Mouse (Mus musculus) intestine, postnatal 0 days (tissue): ENCODE measurements at regions not wholly inside any gene's neighbourhood (a gene's known extent, or its start where the extent isn't known, plus 50 kb on each side); places are given as distances from the start of the nearest gene placed in this dataset.
A peak's percentile ranks its signal among the peaks of the same experiment; 100 is the strongest.

Source experiments
- ATAC-seq: fragments of 200-750 bp; cut with Nextera tagmentation; 2 replicates; pipeline ENCODE4 v1.8.0; 2017; ENCODE audit warnings: mild to moderate bottlenecking, moderate TSS enrichment, moderate library complexity
- H3K27ac ChIP-seq: fragments of 300-500 bp; sonication (generic); 2 replicates; pipeline ENCODE4 v1.5.1; 2014; ENCODE audit warnings: mild to moderate bottlenecking, low read depth, low read length, moderate library complexity
- H3K27me3 ChIP-seq: fragments of 300-500 bp; sonication (generic); replicated peaks from 2 replicates; pipeline ENCODE4 v1.6.1; 2014; ENCODE audit warnings: low read length, mixed read lengths; ENCODE audit not compliant: control insufficient read depth, insufficient read depth
- H3K36me3 ChIP-seq: fragments of 300-500 bp; sonication (generic); 2 replicates; pipeline ENCODE4 v1.6.1; 2014; ENCODE audit warnings: mild to moderate bottlenecking, moderate library complexity; ENCODE audit not compliant: control insufficient read depth, insufficient read depth
- H3K4me1 ChIP-seq: fragments of 300-500 bp; sonication (generic); replicated peaks from 2 replicates; pipeline ENCODE4 v1.6.1; 2014; ENCODE audit warnings: antibody characterized with exemption, low read length, mixed read lengths; ENCODE audit not compliant: control insufficient read depth, insufficient read depth
- H3K4me2 ChIP-seq: fragments of 300-500 bp; sonication (generic); replicated peaks from 2 replicates; pipeline ENCODE4 v1.6.1; 2014; ENCODE audit warnings: low read depth, mild to moderate bottlenecking, moderate library complexity
- H3K4me3 ChIP-seq: fragments of 300-500 bp; sonication (generic); 2 replicates; pipeline ENCODE4 v1.5.1; 2014; ENCODE audit warnings: low read depth, low read length
- H3K9ac ChIP-seq: fragments of 300-500 bp; sonication (generic); 2 replicates; pipeline ENCODE4 v1.6.1; 2014; ENCODE audit warnings: mild to moderate bottlenecking, low read depth, low read length
- H3K9me3 ChIP-seq: fragments of 300-500 bp; sonication (generic); 2 replicates; pipeline ENCODE4 v1.6.1; 2016; ENCODE audit warnings: mixed run types; ENCODE audit not compliant: control insufficient read depth
- CTCF ChIP-seq: sonication (generic); IDR thresholded peaks from 2 replicates; pipeline ENCODE4 v1.5.1; 2016; ENCODE audit warnings: low read depth, mild to moderate bottlenecking, control low read depth, antibody characterized with exemption, moderate library complexity
- WGBS: fragments of 180-500 bp; shearing (Covaris S2); extraction: QIAGEN DNeasy Blood & Tissue Kit; methylation state at CpG from one replicate; pipeline ENCODE4 v1.1.7; 2014; 5-methylcytosine and 5-hydroxymethylcytosine counted together

DNA sequence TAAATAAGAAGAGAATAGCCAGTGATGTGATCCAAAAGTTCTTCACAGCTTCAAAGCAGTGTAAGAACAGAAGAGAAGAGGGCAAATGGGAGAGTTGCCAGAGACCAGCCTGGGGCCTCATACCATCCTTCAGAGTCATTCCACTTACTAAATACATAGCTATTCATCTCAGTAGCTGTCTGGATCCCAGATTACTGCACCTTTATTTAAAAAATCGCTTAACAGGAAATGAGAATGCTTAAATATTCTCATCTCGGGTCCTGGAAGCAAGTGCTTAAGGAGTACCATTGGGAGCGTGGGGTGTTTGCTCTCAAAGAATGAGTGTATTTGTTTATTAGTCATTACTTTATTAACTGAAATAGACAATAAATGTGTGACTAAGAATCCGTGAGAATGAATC, 102.3 kb downstream of the Areg start:
- H3K27me3 ChIP-seq: no peaks in the 10 kb centered on the region
- H3K9me3 ChIP-seq: no peaks in the 10 kb centered on the region
- no peak for TF ChIP-seq CTCF
- H3K4me3 ChIP-seq: no peak overlapping the region
- 29% methylated on average over 4 of the region's 4 CpGs for WGBS
- no peaks in the 10 kb centered on the region for H3K36me3 ChIP-seq
- no peak for ATAC-seq
- no peak overlapping the region for H3K27ac ChIP-seq
- H3K9ac ChIP-seq: no peak overlapping the region
- no peaks in the 10 kb centered on the region for H3K4me1 ChIP-seq
- H3K4me2 ChIP-seq: no peak overlapping the region

DNA sequence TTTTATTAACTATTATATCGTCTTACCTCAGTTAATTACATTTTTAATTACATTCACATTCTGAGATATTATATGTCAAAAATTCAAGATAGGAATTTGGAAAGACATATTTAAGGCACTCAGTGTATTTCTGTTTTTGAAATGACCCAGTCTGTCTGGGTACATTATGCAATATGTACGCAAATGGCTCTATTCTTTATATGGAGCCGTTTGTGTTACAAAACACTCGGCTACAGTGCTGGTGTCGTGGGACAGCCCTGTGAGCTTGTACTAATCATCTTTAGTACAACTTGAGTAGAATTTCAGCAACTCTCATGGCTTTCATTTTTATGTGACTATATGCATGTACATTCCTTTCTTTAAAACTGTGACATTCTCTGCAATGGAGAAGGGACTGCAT, 108.0 kb downstream of the Areg start:
- H3K4me1 ChIP-seq: no peaks in the 10 kb centered on the region
- no peak for TF ChIP-seq CTCF
- no peak overlapping the region for H3K4me3 ChIP-seq
- WGBS: 82% methylated on average over 5 of the region's 5 CpGs
- H3K4me2 ChIP-seq: no peak overlapping the region
- no peak overlapping the region for H3K27ac ChIP-seq
- no peaks in the 10 kb centered on the region for H3K9me3 ChIP-seq
- no peak overlapping the region for H3K9ac ChIP-seq
- no peak for ATAC-seq
- H3K27me3 ChIP-seq: no peaks in the 10 kb centered on the region
- H3K36me3 ChIP-seq: no peaks in the 10 kb centered on the region

- no peak overlapping the region for H3K9ac ChIP-seq
- H3K4me2 ChIP-seq: no peak overlapping the region
- H3K4me3 ChIP-seq: no peak overlapping the region
- no peaks in the 10 kb centered on the region for H3K4me1 ChIP-seq
- no peaks in the 10 kb centered on the region for H3K9me3 ChIP-seq
- no peak for TF ChIP-seq CTCF
- no peak overlapping the region for H3K27ac ChIP-seq
- no peaks in the 10 kb centered on the region for H3K27me3 ChIP-seq
- ATAC-seq: no peak
- no peaks in the 10 kb centered on the region for H3K36me3 ChIP-seq
Measured at GRCm38 (mm10) chr5:91261895-91262294, 122.5 kb downstream of the Areg start.

GRCm38 (mm10) chr5:91262526-91262925, 123.1 kb downstream of the Areg start:
- no peaks in the 10 kb centered on the region for H3K36me3 ChIP-seq
- no peak overlapping the region for H3K4me3 ChIP-seq
- no peaks in the 10 kb centered on the region for H3K4me1 ChIP-seq
- TF ChIP-seq CTCF: no peak
- no peak overlapping the region for H3K4me2 ChIP-seq
- no peaks in the 10 kb centered on the region for H3K9me3 ChIP-seq
- no peaks in the 10 kb centered on the region for H3K27me3 ChIP-seq
- no peak overlapping the region for H3K9ac ChIP-seq
- no peak overlapping the region for H3K27ac ChIP-seq
- no peak for ATAC-seq
- 94% methylated on average over 1 of the region's 1 CpGs for WGBS

DNA sequence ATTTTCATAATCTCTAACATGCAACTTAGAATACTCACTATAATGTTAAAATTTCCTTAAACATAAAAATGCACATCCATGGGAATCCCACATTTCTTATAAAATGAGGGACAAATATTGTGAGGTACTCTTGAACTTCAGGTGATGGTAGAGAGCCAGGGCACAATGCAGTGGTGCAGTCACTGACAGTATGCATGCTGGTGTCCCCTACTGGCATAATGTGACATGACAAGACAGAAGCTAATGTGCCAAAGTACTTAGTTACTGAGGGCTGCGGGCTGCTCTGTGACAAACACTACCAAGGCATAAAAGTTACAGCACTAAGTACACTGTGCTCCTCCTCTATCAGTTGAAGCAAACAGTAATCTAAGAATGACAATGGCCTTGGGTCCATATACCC, 131.3 kb downstream of the Areg start:
- H3K9ac ChIP-seq: no peak overlapping the region
- 57% methylated on average over 1 of the region's 1 CpGs for WGBS
- ATAC-seq: peak; percentile 49
- peak overlapping the region; percentile 37; the same call in 1 of the 2 replicates for H3K27ac ChIP-seq
- no peaks in the 10 kb centered on the region for H3K9me3 ChIP-seq
- H3K4me1 ChIP-seq: no peaks in the 10 kb centered on the region; the same call in 1 of the 2 replicates
- H3K27me3 ChIP-seq: no peaks in the 10 kb centered on the region
- no peaks in the 10 kb centered on the region for H3K36me3 ChIP-seq
- no peak overlapping the region for H3K4me3 ChIP-seq
- no peak overlapping the region for H3K4me2 ChIP-seq
- TF ChIP-seq CTCF: peak; percentile 82

DNA sequence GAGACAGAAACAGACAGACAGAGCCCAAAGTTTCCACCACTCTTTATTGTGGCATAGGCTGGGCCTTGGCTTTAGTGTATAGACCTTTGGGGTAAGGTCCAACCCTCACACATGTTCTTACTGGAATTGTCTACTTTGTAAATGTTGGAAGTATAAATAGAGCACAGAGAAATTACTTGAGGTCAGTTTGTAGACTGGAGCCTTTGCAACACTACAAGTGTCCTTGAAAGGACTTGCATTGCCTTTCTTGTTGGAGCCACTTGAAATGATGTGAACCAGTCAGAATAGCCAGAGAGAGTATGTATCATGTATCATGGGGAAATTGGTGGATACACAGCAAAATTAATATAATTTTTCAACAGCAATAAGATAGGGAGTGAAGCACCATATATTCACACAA, 131.4 kb downstream of the Btc start:
- Histone ChIP-seq H3K27ac (no peak overlapping the region; the same call in 1 of the 2 replicates), H3K27me3 (no peaks in the 10 kb centered on the region), H3K36me3 (no peaks in the 10 kb centered on the region), H3K4me3 (no peak overlapping the region), H3K4me1 (no peaks in the 10 kb centered on the region; the same call in 1 of the 2 replicates), H3K4me2 (no peak overlapping the region), H3K9me3 (no peaks in the 10 kb centered on the region), H3K9ac (no peak overlapping the region)
- ATAC-seq: no peak
- TF ChIP-seq CTCF: no peak

- Histone ChIP-seq H3K36me3 (no peaks in the 10 kb centered on the region), H3K4me3 (no peak overlapping the region)
- ATAC-seq: peak; percentile 94
Measured at GRCm38 (mm10) chr5:91274411-91274810, 128.4 kb downstream of the Btc start.

More at GRCm38 (mm10) chr5:91274411-91274810, 128.4 kb downstream of the Btc start:
- no peaks in the 10 kb centered on the region; the same call in 1 of the 2 replicates for H3K4me1 ChIP-seq
- no peak for TF ChIP-seq CTCF
- no peaks in the 10 kb centered on the region for H3K9me3 ChIP-seq
- 33% methylated on average over 3 of the region's 3 CpGs for WGBS
- H3K4me2 ChIP-seq: no peak overlapping the region
- no peak overlapping the region for H3K9ac ChIP-seq
- H3K27ac ChIP-seq: peak overlapping the region; percentile 71; the same call in 1 of the 2 replicates
- H3K27me3 ChIP-seq: no peaks in the 10 kb centered on the region
